Mouse (Mus musculus) left cerebral cortex, adult 18-20 months (tissue): ENCODE data around the gene Zfp873. TPM values are rescaled to one million over a fixed set of nuclear protein-coding genes. Genes with fewer than 3 reads are reported as not detected.
"Not testable (repeated sequence)": the region's sequence is repeated elsewhere in the genome, so short reads cannot be mapped to it uniquely, and the experiment has no call there.

ENCODE experiments used
- DNase-seq, 2 experiments: peaks; one replicate each; pipeline ENCODE4 v3.0.0; 2021 to 2022; ENCODE audit warnings: low spot score in 2 of 2, mixed read lengths in 1 of 2
- long read RNA-seq, 2 experiments: library from polyadenylated mRNA; stranded (forward); transcript quantifications; one replicate each; pipeline ENCODE4 v2.0.0; 2021
- total RNA-seq, 2 experiments: library from RNA; stranded (reverse); gene quantifications; 2 replicates each; pipeline ENCODE4 v1.2.3; 2021

Zfp873 gene
- total RNA-seq: 10 to 100 TPM; 11.9 to 12.4 TPM
- long read RNA-seq, experiment 1, partial matches to known transcripts: 0 of 3 reads
- long read RNA-seq, experiment 1, other reads (novel, unspliced or antisense): 1 of 3 reads
- long read RNA-seq, experiment 2, partial matches to known transcripts: 1 of 4 reads
- long read RNA-seq, experiment 2, other reads (novel, unspliced or antisense): 3 of 4 reads

DNA sequence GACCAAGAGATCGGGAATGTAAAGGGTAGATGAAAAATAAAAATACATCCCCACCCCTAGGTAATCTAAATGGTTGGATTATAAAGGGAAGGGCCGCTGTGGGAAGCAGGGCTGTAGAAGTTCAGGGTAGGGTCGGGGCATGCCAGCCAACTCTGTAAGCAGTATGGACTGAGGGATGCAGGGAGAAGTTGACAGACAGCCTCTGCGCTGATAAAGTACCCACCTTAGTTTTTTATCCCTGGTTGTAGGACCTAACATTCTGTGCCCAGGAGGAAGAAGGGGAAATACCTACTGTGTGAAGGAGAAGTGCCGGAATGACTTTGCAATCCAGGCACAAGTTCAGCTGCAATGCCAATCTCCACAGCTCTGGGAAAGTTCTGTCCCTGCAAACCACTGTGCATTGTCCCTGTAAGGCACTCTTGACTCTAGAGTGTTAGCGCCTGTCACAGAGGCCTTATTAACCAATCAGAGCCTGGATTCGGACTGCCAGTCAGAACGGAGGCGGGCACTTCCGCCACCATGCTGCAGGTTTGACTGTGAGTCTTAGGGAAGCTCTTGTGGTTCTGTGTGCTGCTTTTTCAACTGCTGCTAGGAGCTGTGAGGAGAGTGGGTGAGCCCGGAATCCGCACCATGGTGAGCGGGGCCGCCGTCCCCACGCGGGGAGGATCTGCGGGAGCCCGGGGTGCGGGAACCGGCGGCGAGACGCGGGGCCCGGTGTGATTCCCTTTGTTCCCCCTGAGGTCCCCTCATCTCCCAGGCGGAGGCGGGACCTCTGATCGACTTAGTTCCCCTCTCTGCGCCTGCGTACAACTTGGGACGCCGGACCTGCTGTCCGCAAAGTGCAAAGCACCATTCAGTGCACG lies at the start of gene Zfp873:
Gene Zfp873, plus strand, starts transcription at position 527 of the 863 bp plus-strand sequence.
- DNase-seq: peak; percentile 88 to 91

DNA sequence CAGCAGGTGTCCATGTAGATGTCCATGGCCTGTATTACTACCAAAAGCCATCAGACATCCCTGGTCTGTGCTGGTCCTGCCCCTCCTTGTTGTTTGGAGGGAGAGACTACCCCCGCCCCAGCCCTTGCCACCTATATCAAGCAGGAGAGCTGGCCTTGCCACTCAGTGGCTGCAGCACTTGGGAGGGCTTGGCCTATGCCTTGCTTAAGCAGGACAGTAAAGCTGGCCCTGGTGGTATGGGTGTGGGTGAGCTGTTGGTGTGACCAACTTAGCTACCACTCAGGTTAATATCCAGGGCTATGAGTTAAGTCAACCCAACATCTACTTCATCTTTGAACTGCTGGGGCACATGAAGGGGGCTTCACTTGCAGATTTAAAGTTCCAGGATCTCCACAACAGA lies 44.7 kb upstream of the Zfp873 start:
- not testable (repeated sequence) for DNase-seq

DNA sequence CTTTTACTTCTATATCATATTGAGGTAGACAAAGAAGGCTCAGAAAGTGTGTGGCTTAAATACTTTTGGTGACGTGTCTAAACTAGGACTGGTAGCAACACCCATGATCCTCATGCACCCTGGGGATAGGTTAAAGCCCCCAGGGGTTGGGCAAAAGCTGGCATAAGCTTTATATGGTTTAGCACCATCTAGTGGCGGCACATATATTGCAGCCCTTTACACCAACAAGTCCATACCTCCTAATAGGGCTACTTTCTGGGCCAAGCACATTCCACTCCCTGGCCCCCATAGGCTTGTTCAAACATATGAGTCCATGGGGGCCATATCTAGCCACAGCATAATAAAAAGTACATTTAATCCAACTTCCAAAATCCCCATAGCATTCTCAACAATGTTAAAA lies 43.1 kb upstream of the Zfp873 start:
- peak in 1 of 2 experiments; percentile 17 for DNase-seq

DNA sequence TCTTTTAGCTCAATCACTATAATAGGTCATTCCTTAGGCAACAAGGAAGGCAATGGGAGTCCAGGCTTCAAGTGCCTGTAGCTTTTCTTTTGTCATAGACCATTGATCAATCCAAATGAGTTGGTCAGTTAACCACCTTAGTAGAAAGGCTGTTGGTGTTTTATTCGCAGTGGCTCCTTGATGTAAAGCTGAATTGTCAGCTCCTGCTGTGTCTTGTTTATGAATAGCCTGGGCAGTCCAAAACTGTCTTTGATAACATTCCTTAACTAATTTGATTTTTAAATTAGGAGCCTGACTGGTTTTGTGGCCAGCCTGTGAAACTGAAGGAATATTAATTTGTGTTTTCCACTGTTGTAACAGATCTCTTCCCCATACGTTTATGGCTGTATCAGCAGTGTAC lies 5.7 kb upstream of the Zfp873 start:
- no peak for DNase-seq

GRCm38 (mm10) chr10:82046603-82047002 lies 1.3 kb upstream of the Zfp873 start:
- DNase-seq: no peak

DNA sequence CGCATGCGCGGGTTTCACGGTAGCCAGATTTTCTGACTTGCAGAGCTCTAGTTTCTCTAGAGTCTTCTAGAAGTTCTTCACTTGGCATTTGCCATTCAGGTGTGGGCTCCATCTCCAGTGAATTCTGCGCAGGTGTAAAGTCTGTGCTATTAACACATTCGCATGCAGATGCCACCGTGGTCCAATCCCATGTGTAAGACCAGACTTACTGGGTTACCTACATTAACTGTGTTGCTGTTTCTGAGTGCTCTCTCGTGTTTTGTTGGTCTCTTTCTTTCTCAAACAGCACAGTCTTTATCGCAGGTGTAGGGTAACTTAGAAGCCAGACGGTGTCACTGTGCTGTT lies 509 bp downstream of the Zfp873 start:
- not testable (repeated sequence) for DNase-seq

DNA sequence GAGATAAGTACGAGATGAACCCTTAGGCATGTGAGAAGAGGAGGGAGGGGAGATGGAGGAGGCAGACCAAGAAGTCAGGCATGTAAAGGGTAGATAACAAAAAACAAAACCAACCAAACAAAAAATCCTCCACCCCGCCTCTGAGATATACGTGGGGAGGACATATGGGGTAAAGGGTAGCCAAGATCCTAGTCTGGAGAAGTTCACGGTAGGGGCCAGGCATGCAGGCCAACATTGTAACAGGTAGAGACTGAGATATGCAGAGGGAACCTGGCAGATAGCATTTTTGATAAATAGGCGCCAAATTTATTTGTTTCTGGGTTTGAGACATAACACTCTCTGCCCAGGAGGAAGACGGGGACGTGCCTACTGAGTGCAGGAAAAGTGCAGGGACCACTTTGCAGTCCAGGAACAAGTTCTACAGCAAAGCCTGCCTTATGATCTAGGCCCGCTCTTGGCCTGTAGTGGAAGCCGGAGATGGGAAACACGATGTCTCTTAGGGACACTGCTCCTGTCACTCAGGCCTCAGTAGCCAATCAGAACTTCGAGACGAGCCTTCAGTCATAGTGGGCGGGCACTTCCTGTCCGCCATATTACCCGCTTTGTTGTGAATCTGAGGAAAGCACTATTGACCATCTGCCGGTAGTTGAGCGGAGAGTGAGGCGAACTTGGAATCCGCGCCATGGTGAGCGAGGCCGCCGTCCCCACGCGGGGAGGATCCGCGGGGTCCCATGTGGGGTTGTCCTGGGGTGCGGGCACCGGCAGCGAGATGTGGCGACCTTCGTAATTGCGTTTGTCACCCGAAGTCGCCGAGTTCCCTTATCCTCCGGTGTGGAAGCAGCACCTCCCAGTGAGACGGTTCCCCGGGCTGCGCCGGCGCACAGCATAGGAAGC lies 35.1 kb downstream of the Zfp873 start, which contains the start of gene BC024063:
Gene BC024063, plus strand, starts transcription at position 626 of the 894 bp plus-strand sequence.
- peak; percentile 56 to 70 for DNase-seq

GRCm38 (mm10) chr10:82083622-82083971 lies 35.7 kb downstream of the Zfp873 start:
- DNase-seq: not testable (repeated sequence)

Other genes with a start within 250 kb of the Zfp873 start
- 1 to 10 TPM; 3.0 to 3.2 TPM for gene Gm4767, start 235.9 kb upstream of the Zfp873 start, total RNA-seq
- gene Gm32687, start 184.2 kb upstream of the Zfp873 start, total RNA-seq: 1 to 10 TPM; 2.1 to 3.8 TPM
- gene Zfp781, start 117.6 kb upstream of the Zfp873 start, total RNA-seq: 1 to 10 TPM; 4.2 to 5.9 TPM
- gene BC024063, start 35.2 kb downstream of the Zfp873 start, total RNA-seq: 1 to 10 TPM; 8.9 to 9.0 TPM
- 1 to 10 TPM; 7.6 TPM for gene AU041133, start 79.9 kb downstream of the Zfp873 start, total RNA-seq
- 10 to 100 TPM; 21.6 to 23.4 TPM for gene Zfp938, start 193.2 kb downstream of the Zfp873 start, total RNA-seq